Mouse (Mus musculus): ENCODE data around the gene Fam131a. TPM values are rescaled to one million over a fixed set of nuclear protein-coding genes. Genes with fewer than 3 reads are reported as not detected.
A peak's percentile ranks its signal among the peaks of the same experiment; 100 is the strongest.
"Not testable (repeated sequence)": the region's sequence is repeated elsewhere in the genome, so short reads cannot be mapped to it uniquely, and the experiment has no call there.

The Fam131a gene
- 100 to 1,000 TPM; 445 to 503 TPM for total RNA-seq (2021)
- long read RNA-seq, transcript Fam131a-201 (6 exons, 2,432 nt), result major isoform, 290 of 490 reads
- long read RNA-seq, transcript Fam131a-205 (7 exons, 962 nt), result minor isoform, 30 of 490 reads
- long read RNA-seq, transcript Fam131a-203 (5 exons, 803 nt), result minor isoform, 7 of 490 reads
- long read RNA-seq, partial matches to known transcripts, result 156 of 490 reads
- long read RNA-seq, other reads (novel, unspliced or antisense), result 7 of 490 reads

DNA sequence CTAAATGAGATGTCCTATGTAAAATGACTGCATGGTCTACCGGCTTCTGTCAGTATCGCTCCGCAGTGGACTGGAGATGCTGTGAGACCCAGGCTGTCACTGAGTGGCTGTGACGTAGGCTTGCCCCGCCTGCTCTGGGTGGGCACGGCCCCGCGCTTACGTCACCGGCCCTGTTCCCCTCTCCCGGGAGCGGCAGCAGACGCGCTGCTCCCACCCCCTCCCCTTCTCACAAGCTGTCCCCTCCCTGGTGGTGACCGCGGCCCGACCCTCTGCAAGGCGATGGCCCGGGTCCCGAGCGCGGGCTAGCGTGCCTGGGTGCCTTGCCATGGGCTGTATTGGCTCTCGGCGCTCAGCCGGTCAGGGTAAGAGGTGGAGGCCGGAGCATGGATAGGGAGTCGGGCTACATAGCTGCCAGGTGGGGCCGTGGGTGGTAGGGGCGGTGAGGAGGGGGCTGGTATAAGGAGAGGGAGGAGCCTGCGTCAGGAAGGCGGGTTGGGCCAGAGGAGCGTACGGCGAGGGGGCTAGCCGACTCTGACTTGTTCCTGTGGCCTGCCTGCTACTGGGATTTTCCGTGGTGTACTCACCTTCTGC lies at the start of gene Fam131a:
Fam131a (plus strand) TSS at position 131 of the 591 bp plus-strand sequence.
- DNase-seq (ENCODE audit: low spot score in 2 of 2), result peak; percentile 95 to 97

GRCm38 (mm10) chr16:20643911-20644310 lies 49.1 kb upstream of the Fam131a start:
- DNase-seq (ENCODE audit: low spot score in 2 of 2), result no peak

- peak; percentile 95 to 98 for DNase-seq (ENCODE audit: low spot score in 2 of 2)
Observed at GRCm38 (mm10) chr16:20651076-20651946, 41.7 kb upstream of the Fam131a start, which contains the start of gene Psmd2. Gene Psmd2, plus strand, starts transcription at chr16:20651652.

DNA sequence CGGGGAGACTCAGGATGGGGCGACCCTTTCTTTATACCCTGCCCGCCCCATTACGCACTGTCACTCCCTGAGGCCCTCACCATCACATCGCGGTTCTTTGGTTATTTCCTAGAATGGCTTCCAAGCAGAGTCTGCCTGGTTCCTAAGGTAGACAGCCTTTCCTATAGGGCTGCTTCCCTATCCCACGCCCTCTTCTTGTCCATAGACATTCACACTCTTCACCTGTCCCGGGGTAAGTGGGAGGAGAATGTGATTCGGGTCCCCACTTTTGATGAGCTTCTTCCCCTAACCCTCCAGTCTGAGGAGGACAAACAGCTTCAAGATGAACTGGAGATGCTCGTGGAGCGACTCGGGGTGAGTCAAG lies 41.1 kb upstream of the Fam131a start:
- DNase-seq (ENCODE audit: low spot score in 2 of 2), result no peak

DNA sequence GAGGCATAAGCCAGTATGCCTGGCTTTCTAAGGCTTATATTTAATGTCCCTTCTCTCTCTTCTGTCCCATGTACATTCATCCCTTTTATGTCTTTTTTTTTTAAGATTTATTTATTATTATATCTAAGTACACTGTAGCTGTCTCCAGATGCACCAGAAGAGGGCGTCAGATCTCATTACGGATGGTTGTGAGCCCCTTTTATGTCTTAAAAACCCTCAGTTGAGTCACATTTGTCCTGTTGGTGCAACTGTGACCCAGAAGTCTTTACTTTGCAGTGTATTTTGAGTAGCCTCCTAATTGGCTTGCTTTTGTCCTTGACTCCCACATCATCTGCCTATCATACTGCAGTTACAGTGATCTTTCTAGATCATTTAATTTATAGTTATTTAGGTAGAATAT lies 39.7 kb upstream of the Fam131a start:
- DNase-seq (ENCODE audit: low spot score in 2 of 2), result no peak

- DNase-seq (ENCODE audit: low spot score in 2 of 2), result no peak
Observed at GRCm38 (mm10) chr16:20657661-20658060, 35.4 kb upstream of the Fam131a start.

DNA sequence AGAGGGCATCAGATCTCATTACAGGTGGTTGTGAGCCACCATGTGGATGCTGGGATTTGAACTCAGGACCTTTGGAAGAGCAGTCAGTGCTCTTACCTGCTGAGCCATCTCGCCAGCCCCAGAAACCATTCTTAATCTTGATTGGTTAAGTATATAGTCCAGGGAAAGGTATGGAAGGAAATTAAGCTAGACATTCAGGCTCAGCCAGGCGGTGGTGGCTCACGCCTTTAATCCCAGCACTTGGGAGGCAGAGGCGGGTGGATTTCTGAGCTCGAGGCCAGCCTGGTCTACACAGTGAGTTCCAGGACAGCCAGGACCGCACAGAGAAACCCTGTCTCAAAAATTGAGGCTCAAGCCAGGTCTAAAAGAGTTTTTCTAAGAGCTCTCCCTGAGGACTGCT lies 25.0 kb upstream of the Fam131a start, which contains the start of gene Eif4g1:
Eif4g1 (plus strand) TSS at position 301 of the 400 bp plus-strand sequence.
- not testable (repeated sequence) for DNase-seq (ENCODE audit: low spot score in 2 of 2)

- no peak for DNase-seq (ENCODE audit: low spot score in 2 of 2)
Observed at GRCm38 (mm10) chr16:20670291-20670690, 22.8 kb upstream of the Fam131a start.

DNA sequence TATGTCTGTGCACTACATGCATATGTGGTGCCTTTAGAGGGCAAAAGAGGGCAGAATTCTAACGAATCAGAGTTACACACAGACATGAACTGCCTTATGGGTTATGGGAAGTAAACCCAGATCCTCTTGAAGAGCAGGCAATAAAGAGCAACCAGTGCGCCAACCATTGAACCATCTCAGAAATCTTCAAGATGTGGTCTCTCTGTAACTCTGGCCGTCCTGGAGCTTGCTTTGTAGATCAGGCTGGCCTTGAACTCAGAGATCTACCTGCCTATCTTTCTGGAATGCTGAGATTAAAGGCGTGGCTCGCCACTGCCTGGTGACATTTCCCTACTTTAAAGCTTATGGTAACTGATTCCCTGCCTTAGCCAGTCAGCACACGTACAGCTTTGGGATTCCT lies 21.2 kb upstream of the Fam131a start:
- no peak for DNase-seq (ENCODE audit: low spot score in 2 of 2)

- peak; percentile 94 to 96 for DNase-seq (ENCODE audit: low spot score in 2 of 2)
Observed at GRCm38 (mm10) chr16:20672500-20672902, 20.5 kb upstream of the Fam131a start.

GRCm38 (mm10) chr16:20672965-20673705 lies 19.9 kb upstream of the Fam131a start:
- peak in 1 of 2 experiments; percentile 40 for DNase-seq (ENCODE audit: low spot score in 2 of 2)

DNA sequence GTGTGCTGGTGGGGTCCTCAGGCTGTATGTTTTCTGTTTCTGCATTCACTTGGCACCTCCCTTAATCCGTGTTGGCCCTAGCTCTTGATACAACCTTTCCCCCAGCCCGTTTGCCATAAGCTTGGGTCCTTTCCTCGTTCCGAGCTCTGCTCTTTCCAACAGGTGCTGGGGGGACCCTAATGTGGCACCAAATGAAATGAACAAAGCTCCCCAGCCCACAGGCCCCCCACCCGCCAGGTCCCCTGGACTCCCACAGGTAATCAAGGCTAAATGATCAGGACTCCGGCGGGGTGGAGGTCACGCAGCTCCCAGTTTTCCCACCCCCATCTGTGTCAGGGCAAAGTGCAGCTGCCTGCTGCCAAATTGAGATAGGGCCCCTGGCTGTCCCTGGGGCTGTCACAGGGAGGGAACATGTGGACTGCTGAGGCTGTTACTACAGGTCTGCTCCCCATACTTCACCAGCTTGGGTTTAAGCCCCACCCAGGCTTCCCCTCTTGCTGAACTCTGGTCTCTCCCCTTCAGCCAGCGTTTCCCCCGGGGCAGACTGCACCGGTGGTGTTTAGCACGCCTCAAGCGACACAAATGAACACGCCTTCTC lies 19.2 kb upstream of the Fam131a start:
- no peak for DNase-seq (ENCODE audit: low spot score in 2 of 2)

DNA sequence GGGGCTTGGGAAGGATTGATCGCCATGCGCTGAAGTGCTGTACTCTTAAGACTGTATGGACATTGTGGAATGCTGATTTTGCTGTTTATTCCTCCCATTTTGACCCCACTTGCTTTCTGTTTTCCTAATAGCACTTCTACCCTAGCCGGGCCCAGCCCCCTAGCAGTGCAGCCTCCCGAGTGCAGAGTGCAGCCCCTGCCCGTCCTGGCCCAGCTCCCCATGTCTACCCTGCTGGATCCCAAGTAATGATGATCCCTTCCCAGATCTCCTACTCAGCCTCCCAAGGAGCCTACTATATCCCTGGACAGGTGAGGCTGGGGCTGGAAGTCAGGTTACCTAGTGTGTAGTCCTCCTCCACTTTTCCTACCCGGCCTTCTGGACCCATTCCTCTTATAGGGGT lies 17.8 kb upstream of the Fam131a start:
- no peak for DNase-seq (ENCODE audit: low spot score in 2 of 2)

DNA sequence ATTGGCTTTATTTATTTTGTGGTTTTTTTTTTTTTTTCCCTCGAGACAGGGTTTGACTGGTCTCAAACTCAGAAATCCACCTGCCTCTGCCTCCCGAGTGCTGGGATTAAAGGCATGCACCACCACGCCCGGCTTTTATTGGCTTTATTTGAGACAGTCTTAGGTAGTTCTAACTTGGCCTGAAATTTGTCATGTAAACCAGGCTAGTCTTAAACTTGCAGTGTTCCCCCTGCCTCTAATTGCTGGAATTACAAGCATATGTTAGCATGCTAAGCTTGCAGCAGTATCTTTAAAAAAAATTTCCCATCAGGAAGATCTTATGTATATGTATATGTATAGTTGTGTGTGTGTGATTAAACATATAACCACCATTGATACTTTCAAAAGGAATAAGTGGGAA lies 16.3 kb upstream of the Fam131a start:
- no peak for DNase-seq (ENCODE audit: low spot score in 2 of 2)

- DNase-seq (ENCODE audit: low spot score in 2 of 2), result no peak
Observed at GRCm38 (mm10) chr16:20677380-20677779, 15.7 kb upstream of the Fam131a start.

DNA sequence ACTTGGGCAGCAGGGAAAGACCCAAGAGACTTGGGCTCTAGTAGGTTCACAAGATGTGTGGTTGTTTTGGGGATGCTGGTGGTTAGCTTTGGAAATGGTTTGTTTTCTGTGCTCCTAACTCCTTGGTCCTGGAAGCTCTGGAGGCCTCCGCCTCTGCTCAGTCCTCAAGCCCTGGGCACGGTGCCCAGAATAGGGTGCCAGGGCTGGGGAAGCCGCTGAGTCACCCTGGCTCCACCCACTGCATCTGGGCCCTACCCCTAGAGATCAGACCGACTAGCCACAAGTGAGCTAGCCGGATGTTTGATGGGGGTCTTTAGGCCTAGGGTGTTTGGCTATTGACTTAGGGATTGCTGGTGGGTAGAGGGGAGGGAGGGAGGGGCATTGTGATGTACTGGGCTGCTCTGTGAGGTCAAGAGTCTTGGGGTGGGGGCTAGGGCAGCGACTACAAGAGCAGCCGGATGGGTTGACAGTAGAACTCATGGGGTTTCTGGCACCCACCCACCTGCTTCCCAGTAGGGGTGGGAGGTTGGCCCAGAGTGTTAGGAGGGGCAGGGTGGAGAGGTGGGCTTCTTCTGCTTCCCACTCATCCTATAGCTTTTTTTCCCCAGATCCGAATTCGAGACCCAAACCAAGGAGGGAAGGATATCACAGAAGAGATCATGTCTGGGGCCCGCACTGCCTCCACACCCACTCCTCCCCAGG lies 14.9 kb upstream of the Fam131a start:
- peak; percentile 65 to 85 for DNase-seq (ENCODE audit: low spot score in 2 of 2)

DNA sequence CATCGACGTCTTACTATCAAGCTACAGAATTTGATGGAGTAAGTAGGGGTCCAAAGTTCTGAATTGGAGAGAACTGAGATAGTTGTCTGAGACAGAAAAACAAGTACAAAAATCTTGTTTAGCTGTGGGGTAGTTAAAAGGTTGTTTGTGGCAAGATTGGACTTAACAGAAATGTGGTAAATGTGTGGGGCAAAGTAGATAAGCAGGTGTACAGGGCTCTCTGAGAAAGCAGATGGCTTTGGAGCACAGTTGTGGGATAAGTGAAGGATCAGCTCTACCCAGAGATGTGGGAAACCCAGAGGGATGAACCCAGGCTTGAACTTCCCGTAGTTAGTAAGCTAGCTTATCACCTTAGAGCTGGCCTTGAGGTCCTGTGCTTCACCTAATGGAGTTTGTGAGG lies 2.3 kb upstream of the Fam131a start:
- DNase-seq (ENCODE audit: low spot score in 2 of 2), result no peak

DNA sequence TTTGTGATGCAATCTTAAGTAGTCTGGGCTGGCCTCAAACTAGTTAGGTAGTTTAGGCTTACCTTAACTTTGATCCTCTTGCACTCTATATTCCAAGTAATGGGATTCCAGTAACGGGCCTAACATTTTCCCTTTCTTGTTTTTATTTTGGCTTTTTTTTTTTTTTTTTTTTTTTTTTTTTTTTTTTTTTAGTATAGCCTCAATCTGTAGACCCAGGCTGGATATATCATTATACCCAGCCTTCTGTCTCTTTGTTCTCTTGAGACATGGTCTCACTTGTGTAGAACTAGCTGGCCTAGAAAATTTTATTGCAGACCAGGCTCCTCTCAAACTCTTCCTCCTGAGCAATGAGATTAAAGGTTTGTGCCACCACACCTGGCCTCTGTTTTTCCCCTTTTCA lies 1.4 kb upstream of the Fam131a start:
- DNase-seq (ENCODE audit: low spot score in 2 of 2), result no peak

DNA sequence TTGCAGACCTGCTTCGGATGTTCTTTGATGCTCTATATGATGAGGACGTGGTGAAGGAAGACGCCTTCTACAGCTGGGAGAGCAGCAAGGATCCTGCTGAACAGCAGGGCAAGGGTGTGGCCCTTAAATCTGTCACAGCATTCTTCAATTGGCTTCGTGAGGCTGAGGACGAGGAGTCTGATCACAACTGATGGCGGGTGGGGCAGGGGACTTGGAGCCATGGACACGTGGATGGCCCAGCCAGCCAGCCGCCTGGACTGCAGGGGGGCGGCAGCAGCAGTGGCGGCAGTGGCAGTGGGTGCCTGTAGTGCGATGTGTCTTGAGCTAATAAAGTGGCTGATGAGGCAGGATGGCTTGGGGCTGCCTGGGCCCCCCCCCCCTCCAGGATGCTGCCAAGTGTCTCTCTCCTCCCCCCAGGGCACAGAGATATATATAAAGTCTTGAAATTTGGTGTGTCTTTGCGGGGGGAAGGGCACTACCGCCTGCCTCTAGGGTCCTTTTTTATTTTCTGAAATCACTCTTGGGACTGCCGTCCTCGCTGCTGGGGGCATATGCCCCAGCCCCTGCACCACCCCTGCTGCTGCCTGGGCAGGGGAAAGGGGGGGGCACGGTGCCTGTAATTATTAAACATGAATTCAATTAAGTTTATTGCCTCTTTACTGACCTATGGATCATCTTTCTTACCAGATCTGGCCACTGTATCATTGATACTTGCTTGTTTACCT lies 638 bp upstream of the Fam131a start:
- DNase-seq (ENCODE audit: low spot score in 2 of 2), result peak in 1 of 2 experiments; percentile 11

DNA sequence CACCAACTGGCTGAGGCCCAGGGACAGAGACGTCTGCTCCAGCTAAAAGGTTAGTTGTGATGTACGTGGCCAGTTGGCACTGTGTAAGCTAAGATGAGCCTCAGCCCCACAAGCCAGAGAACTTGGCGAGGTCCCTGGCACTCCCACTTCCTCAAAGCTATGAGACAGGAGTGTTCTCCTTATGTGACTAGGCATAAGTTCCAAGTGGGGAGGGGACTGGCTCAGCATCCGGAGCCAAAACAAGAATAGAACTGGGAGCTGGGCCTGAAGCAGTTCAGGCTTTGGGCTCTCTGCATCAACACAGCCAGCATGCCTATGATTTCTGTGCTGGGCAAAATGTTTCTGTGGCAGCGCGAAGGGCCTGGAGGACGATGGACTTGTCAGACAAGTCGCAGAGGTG lies 1.7 kb downstream of the Fam131a start:
- DNase-seq (ENCODE audit: low spot score in 2 of 2), result peak; percentile 82 to 89

All from layer of hippocampus, adult 18-20 months (tissue).